Mouse (Mus musculus): ENCODE measurements around the gene Cacna1a.

- TF ChIP-seq CTCF (IDR thresholded peaks at IDR 0.05; ENCODE audit: borderline replicate concordance, extremely low read depth, insufficient read depth, insufficient read length) (no peak), POLR2A (IDR thresholded peaks at IDR 0.05; ENCODE audit: borderline replicate concordance, extremely low read depth, insufficient read depth, insufficient read length, poor library complexity, severe bottlenecking) (no peak)
Observed at GRCm38 (mm10) chr8:84356482-84356881, 31.8 kb upstream of the Cacna1a start.
